ENCODE assay signal across 8 mouse cellular contexts in genomic region chr14:31336369-31337155, GRCm38 (mm10). TPM values are rescaled to one million over a fixed set of nuclear protein-coding genes. Genes with fewer than 3 reads are reported as not detected.
DNase-seq lines count a peak whose midpoint lies in the region; ATAC-seq lines count a peak whose summit lies in the region.

Gene Capn7, plus strand, starts transcription at chr14:31336638.

- peak; percentile 87 for ATAC-seq in inflammation-experienced regulatory T-cells, adult 6 months
- peak; percentile 99 for ATAC-seq in megakaryocyte-erythroid progenitor cell, adult 5-6 weeks (replicated peaks; ENCODE audit: low FRiP score, low TSS enrichment, poor library complexity, severe bottlenecking)

- peak; percentile 98 to 99 for DNase-seq in adrenal gland, adult (ENCODE audit: inconsistent age in 2 of 2, low spot score in 1 of 2)
- peak; percentile 99 for DNase-seq in embryo, embryonic 10.5 days (ENCODE audit: low spot score)
- DNase-seq in gastrocnemius, postnatal 14 days = peak; percentile 99
- peak; percentile 95 to 99 for DNase-seq in left cerebral cortex, postnatal 10 days (ENCODE audit: extremely low spot score in 1 of 2, low spot score in 2 of 2)
- DNase-seq in right cerebral cortex, postnatal 25 days = peak; percentile 97
- peak; percentile 97 to 99 for DNase-seq in urinary bladder, postnatal 4 days (ENCODE audit: low spot score in 2 of 2)

- intact Hi-C loops in gastrocnemius, postnatal 14 days (cut with DNase I; ENCODE audit: low total_unique reads) = no loop called here
- intact Hi-C loops in left cerebral cortex, postnatal 10 days (cut with DNase I) = no loop called here

RNA-seq across cellular contexts. Expression of gene Capn7, which starts in this region (rescaled TPM):
- 10 to 100 TPM; 24.6 to 25.6 TPM for total RNA-seq in gastrocnemius, postnatal 14 days (2021)
- 10 to 100 TPM; 18.0 to 20.5 (median 18.9) TPM for polyA plus RNA-seq in inflammation-experienced regulatory T-cells, adult 6 months (2017; shearing (Covaris generic))
- total RNA-seq in left cerebral cortex, postnatal 10 days (2021) = 10 to 100 TPM; 38.9 to 39.3 TPM
- 36.1 and 45.5 TPM in 2 replicates for total RNA-seq in megakaryocyte-erythroid progenitor cell, adult 5-6 weeks (2014; fragmentation: Nextera tagmentation)
- 64.5 and 81.7 TPM in 2 replicates for total RNA-seq in megakaryocyte-erythroid progenitor cell, adult 5-6 weeks (2017)

Comparison
In these comparisons a context has a peak if more than half of its experiments do, and no peak if none do; other contexts are left out.
1. Peak in every context shown above with its lines: DNase-seq and ATAC-seq.